Mouse (Mus musculus) 416B (cell line): ENCODE measurements around the gene Gm26661.

Experiments used
- DNase-seq: peaks from one replicate; pipeline ENCODE4 v3.0.0; 2011; ENCODE audit warnings: low read depth

Gene Gm26661

DNA sequence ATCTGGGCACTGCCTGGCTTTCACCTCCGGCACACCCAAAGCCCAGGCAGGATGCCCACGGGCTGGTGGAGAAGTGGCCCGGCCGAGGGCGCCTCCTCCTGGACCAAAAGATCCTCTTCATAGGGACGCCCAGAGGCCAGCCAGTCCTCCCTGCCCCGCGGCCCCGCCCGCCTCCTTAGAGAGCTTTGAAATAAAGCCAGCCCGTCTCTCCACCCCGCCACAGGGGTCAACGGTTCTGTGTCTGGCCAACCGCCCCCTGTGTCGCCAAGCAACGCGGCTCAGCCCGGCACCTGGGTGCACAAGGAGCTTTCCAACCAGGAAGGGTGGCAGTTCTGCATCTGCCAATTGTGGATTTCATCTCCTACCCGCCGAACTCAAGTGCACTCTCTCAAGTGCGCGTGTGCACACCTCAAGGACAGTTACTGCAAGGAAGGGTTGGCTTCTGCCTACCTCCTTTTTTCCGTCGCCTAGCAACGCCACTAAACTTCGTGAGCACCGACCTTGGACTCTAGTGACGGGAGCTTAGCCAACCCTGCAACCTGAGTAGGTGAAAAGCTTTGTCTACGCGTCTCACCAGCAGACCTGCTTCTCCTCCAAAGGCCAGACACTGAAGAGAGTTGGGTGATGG is at the start of gene Gm26661:
Gene Gm26661, plus strand, starts transcription at position 56 of the 628 bp plus-strand sequence.
- no peak for DNase-seq

DNA sequence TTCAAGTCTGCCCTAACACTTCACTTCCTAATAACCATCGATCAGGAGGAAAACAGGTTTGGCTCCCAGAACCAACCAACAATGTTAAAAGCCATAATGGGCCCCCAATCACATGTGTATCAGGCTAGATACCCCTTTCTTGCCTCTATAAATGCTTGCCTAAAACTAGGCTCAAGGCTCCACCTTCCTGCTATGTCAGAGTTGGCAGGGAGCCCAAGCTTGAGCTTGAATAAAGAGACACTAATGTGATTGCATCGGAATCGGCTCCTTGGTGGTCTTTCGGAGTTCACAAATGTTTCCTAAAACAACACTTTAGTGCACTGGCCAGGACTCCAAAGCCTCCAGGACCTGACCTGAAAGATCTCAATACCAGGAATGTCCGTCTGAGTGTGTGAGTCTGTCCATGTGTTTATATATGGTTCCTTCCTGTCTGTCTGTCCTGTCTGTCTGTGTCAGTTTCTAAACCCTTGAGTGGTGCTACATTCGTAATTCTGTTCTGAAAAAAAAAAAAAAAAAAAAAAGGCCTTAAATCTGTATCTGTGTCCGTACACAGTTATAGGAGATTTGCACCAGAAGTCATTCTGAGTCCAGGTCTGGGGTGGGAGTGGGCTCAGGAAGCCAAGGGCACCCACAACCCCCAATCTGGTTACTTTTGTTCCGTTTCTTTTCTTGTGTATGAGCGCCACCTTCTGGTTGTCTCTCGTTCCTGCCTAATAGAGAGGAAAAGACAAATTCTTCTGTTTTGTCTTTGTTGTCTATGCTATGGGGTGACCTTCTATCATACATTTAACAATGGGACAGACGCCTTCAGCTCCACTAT is 42.2 kb upstream of the Gm26661 start:
- peak; percentile 65 for DNase-seq

DNA sequence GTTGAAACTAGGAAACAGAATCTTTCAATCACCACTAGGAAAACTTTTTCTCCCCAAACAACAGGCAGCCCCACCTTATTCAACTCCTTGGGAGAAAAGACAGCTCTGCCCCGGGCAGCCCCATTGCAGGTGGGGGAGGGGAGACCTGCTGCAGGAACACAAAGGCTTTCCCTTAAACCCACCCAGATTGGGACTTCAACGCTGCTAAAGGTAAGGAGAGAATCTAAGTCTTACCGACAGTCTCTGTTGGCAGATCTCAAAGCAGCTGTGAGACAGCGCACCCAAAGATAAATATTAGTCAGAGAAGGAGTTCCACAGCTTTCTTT is 41.7 kb upstream of the Gm26661 start:
- DNase-seq: no peak

DNA sequence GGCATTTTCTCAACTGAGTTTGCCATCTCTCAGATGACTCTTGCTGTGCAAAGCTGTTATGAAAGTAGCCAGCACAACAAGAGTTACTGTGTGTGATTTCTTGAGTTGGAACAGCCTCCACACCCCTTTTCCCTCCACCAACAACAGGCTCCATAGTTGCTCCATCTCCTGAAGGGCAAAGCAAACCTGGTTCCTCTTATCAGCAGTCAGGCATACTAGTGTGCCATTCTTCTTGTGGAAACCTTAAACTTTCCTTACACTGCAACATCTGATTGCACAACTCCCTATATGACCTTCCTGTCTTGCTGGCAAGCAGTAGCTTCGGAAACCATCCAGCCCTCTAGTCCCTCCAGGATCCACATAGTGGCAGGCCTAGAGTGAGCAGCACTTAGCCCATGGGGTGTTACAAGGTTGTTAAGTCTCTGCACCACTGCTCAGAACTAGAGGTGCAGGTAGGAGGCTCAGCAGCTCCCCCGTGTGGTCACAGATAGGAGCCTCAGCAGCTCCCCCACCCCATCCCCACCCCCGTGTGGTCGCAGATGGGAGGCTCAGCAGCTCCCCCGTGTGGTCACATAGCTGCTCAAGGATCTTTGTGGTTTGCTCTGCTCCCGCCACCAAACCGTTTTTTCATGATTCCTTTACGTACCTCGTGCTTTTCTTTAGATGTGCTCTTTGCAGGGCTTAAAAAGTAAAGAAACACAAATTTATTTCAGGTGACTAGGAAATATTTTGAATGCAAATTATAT is 25.6 kb upstream of the Gm26661 start:
- peak; percentile 91 for DNase-seq

DNA sequence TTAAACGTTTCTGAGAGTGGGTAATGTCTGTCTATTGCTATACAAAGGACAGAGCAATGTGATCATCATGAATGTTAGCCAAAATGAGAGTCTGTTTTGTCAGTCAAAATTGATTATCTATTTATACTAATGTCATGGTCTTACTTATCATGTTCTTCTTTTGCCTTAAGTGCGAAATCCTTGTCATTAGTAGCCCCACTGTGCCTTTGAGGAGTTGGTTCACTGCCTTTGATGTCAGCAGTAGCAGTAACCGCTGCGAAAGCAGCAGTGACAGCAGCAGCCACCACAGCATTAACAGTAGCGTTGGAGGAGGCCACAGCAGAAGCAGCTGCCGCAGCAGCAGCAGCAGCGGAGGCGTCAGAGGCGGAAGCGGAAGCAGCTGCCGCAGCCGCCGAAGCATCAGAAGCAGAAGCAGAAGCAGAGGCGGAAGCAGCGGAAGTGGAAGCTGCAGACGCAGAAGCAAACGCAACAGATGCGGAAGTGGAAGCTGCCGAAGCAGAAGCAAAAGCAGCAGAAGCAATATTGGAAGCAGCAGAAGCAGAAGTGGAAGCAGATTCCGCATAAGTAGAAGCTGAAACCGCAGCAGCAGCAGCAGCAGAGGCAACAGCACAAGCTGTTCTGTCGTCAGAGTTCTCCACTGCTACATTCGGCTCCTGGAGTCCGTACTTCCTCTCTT is 17.5 kb upstream of the Gm26661 start:
- DNase-seq: peak; percentile 79

DNA sequence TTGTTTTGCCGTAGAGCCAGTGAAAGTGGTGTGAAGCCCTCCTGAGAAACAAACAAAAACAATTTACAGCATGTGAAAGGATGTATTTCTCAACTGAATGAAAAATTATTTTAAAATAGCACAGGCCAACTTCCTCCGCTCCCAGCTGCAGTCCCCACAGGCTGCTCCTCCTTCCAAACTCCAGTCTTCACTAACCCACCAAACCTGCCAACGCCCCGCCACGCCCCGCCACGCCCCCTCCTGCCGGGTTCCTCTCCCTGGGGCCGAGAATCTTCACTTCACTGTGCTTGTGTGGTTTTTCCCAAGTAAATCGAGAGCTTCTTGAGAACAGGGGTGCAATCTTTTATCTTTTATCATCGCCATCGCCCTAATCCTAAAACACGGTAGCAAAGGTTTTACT is 5.3 kb upstream of the Gm26661 start:
- DNase-seq: no peak

DNA sequence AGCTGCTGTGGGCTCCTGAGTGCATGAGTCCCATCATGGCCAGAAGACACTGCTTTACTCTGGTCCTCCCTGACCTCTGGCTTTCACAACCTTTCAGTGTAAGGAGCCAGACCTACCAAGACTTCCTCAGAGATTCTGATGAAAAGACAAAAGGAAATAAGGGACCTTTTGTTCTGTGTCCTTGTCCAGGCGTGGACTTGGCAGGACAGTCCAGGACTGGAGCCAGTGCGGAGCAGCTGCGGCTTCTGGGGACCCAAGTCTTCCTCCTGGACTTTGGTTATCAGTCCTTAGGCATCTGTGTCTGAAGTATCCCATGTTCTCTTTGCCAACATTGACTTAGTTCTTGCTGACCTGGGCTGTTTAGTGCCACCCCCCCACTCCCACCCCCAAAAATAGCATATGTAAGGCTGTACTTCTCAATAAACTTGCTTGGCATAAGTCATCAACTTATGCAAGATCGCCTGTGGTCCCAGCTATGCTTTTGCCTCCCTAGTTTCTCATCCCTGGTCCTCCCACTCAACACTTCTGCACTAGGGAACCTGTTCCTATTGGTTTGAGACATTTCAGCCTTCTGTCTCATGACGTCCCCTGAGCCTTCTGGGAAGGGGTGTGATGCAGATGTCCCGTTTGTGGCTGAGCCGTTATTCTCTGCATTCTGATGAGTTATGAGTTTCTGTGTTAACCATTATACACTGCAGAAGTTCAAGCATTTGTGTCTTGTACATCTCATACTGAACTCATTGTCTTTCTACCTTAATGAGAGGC is 1.9 kb upstream of the Gm26661 start:
- no peak for DNase-seq

DNA sequence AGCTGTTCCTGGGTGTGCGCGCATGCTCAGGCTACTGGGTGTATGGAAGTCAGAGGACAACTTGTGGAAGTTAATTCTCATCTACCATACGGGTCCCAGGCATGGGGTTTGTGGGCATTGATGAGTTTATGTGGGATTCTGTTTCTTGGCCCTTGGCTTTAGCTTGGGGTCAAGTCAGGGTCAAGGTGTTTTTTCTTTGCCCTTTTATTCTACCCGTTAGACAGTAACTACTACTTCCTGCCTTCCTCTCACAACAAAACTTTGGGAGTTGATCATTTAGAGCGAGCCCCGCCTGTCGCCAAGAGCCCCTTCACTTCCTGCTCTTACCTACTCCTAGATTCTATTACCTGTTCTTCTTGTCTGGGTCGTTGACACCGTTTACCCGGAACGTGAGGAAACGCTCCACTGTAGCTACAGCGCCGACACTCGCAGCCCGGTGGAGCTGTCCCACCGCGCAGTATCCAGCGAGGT is 291 bp upstream of the Gm26661 start:
- no peak for DNase-seq

DNA sequence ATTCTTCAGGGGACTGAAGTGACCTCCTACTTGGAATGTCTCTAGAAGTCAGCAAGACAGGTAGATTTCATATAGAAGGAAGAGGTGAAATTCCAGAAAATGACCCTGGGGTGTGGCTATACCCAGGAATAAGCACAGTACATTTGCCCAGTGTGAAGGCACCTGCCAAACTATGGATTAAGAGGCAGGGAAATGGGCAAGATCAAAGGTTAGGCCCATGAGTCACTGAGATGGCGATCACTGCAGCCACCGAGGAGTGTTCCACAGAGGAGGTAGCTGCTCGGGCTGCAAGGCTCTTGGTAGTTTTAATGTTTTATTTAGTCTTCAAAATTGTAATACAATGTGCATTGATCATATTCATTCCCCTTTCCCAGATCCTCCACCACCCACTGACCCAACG is 4.6 kb downstream of the Gm26661 start:
- no peak for DNase-seq

DNA sequence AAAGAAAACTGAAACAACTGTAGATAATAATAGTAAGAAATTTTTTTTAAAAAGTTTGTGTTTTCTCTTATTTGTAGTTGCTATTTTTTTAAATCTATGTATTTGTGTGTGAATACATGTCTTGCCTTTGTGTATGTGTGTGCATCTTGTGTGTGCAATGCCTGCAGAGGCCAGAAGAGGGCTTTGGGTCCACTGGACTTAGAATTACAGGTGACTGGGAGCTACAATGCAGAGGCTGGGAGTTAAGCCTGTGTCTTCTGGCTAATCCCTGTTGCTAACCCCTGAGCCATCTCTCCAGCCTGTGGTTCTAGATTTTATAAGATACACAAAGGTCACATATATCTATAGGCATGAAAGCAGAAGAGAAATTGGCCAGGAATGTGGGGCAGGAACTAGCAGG is 9.2 kb downstream of the Gm26661 start:
- DNase-seq: no peak

DNA sequence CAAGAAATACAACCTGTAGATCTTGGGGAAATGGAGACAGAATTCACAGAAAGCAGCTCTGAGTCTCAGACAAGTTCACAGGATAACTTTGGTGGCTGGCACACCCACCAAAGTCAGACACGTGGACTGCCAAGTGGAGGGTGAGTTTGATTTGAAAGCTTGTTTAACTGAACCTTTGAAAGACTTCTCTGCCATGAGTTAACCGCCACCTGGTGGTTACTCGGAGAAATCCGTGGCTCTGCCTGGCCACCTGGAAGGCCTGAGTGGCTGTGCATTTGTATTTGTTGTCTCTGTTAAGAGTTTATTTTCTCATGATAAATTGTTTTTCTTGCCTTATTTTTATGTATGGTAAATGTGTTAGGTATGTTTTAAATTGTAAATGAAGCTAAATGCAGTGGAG is 10.4 kb downstream of the Gm26661 start:
- DNase-seq: peak; percentile 63

DNA sequence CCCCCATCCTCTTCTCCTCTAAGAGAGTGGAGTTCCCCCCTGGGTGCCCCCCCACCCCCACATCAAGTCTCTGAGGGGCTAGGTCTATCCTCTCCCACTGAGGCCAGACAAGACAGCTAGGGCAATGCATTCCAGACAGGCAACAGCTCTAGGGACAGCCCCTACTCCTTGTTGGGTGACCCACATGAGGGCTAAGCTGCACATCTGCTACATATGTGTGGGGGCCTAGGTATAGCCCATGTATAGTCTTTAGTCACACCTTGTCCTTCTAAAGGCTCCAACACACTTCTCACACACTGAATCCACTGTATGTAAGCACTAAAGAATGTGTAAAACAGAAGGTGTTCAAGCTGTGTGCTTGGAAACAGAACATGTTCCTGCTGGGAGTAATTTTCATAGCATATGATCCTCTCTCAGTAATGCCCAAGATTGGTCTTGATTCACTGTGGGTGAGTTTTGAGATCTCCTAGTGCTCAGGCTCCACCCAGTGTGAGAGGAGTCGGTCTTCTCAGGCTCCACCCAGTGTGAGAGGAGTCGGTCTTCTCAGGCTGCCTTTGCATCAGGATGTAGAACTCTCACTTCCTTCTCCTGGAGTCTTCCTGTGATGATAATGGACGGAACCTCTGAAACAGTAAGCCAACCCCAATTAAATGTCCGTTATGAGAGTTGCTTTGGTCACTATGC is 12.6 kb downstream of the Gm26661 start:
- DNase-seq: peak; percentile 63

DNA sequence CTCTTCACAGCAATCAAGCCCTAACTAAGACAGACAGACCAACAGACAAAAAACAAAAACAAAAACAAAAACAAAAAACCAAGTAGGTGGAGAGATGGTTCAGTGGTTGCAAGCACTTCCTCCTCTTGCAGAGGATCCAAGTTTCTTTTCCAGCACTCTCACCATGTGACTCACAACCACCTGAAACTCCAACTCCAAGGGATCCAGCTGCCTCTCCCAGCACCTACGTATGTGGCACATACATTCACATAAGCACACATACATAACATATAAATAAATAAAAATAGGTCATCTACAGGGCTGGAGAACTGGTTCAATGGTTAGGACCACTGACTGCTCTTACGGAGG is 13.1 kb downstream of the Gm26661 start:
- DNase-seq: peak; percentile 15

DNA sequence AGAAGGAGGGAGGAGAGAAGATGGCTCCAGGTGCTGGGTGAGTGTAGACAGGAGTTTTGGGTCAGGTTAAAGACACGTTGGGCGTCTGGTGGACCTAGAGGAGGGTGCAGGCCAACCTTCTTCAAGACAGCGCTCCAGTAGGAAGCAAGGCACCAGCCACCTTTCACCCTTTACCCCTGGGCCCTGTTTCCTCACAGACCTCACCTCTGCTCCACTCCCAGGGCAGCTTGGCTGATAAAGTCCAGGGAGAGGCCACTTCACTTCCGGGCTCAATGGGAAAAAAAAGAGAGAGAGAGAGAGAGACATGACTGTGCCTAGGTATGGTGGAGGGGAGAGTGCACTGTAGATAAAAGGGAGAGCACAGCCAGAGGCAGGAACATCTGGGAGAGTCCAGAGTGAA is 16.3 kb downstream of the Gm26661 start:
- DNase-seq: no peak

DNA sequence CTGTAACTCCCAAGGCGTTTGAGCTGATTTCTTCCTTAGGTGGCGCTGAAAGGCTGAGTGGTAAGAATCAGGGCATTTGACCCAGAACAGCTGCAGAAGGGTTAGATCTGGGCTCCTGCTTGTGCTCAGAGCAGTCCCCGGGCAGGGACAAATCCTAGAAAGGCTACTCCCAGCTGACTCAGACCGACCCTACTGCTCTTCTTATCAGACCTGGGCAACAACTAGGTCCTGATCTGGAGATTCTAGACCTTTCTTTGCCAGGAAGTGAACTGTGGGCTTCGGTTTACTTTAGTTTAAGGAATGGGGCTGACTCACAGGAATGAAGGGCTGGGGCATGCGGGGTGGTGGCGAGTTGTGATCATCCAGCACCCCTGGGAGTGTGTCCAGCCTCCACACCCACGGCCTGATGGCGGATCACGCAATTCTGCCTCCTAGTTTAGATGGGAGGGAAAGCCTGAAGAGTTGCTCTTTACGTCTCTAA is 17.2 kb downstream of the Gm26661 start:
- DNase-seq: peak; percentile 64

DNA sequence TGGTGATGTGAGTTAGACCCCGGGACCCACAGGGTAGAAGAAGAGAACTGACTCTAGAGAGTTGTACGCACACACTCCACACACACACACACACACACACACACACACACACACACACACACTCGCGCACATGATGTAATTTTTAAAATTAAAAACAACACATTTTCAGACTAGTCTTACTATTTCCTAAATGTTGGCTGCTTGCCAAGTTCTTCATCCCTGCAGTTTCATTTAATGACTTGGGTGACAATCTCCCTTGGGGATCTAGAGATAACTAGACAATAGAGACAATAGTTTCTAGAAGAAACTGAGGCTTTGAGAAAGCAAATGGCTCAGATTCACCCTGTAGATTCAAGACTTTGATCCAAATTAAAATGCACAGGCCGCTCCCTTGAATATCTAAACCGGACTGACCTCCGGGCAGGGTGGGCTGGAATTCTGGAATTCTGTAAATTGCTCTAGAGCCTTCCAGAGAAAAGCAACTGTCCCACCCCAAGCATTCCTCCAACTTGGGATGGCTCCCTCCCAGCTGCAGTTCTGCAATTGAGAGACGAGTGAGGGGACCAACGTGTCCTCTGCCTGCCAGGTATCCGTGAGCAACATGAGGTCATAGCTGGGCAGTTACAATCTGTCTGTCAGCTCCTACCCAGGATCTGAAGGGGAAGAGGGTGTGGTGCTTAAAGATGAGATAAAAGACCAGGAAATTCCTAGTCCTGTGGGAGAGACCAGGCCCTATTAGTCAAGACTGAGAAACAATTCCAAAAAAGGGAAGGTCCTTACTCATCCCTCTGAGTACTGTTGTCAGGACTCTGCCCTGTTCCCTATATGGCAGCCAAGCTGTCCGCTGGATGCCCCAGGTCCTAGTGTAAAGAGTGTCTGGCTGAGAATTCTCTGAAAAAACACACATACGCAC is 17.9 kb downstream of the Gm26661 start:
- peak; percentile 30 for DNase-seq

DNA sequence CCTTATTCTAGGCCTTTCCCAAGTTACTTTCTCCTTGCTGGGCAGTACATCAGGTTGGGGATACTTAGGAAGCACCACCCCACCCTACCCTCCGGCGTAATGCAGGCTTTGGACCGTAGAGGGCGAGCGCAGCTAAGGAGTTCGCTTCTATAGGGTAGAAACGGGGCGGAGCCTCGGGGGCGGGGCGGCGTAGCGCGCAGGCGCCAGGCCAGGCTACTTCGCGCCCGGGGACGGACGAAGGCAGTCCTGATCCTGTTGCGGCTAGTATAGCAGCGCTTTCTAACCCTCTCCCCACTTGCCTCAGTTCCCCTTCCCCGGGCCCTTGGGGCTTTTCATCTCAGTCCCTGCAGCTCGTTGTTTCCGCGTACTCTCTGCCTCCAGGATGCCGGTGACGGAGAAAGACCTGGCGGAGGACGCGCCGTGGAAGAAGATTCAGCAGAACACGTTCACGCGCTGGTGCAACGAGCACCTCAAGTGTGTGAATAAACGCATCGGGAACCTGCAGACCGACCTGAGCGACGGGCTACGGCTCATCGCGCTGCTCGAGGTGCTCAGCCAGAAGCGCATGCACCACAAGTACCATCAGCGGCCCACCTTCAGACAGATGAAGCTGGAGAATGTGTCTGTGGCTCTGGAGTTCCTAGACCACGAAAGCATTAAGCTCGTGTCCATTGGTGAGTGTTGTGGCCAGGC is 26.5 kb downstream of the Gm26661 start, which contains the start of gene Flnb:
Gene Flnb, plus strand, starts transcription at position 188 of the 693 bp plus-strand sequence.
- peak; percentile 95 for DNase-seq

DNA sequence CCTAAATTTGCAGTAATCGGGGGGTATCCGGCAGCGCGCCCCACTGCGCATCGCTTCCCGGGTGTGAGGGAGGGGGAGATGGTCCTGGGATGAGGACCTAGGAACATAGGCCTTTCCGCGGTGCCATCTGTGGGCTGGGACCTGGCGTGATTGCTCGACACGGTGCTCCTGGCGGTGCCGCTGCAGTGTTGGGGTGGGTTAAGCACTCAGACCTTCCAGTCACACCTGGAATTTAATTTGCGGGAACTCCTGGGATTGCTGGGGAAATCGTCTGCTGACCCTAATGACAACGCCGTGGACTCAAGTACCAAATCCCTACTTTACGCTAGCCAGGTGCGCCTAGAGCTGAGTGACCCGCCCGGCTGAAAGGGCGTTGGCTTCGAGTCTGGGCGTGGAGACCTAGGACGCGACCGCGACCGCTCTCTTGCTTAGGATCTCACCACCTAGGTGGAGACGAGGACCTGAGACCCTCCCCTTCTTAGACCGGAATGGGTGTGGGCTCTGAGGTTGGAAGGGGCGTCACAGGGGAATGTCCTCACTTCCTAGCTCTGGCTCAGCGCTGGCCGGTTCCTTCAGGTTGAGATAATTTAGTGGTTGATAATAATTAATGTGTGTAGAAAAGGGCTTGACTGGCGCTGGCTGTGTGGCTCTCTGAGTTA is 27.2 kb downstream of the Gm26661 start:
- DNase-seq: peak; percentile 64

DNA sequence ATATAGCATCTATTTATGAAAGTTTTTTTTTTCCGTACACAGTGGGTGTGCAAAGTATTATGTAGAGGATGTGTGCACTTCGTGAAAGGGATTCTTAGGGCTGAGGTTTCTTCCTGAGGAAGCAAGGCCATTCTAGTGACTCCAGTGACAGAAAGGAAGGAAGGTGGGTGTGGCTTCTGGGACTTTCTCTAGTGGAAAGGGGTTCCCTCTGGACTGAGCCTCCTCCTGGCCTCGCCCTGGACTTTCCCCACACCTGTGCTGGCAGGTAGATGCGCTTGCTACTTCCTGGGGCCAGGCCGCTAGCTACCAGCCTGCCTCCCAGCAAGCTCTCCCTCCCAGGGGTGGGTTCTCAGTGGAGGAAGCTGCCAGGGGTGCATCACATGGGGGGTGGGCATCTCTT is 28.1 kb downstream of the Gm26661 start:
- no peak for DNase-seq
